Mouse (Mus musculus) bone marrow macrophage, adult 2 months (primary cell): ENCODE data around the gene Ralgds. TPM values are rescaled to one million over a fixed set of nuclear protein-coding genes. Genes with fewer than 3 reads are reported as not detected.

ENCODE experiments used
- H3K27ac ChIP-seq: 2 replicates; pipeline ENCODE4 v1.5.1; 2012; ENCODE audit warnings: low read depth, low read length; ENCODE audit not compliant: insufficient read depth
- H3K4me1 ChIP-seq: 2 replicates; pipeline ENCODE4 v1.6.1; 2012; ENCODE audit warnings: low read length; ENCODE audit not compliant: control insufficient read depth, insufficient read depth
- H3K4me3 ChIP-seq: 2 replicates; pipeline ENCODE4 v1.5.1; 2012; ENCODE audit warnings: mild to moderate bottlenecking, low read length, moderate library complexity; ENCODE audit not compliant: insufficient read depth
- CTCF ChIP-seq: IDR thresholded peaks from 2 replicates; pipeline ENCODE4 v1.5.1; 2012; ENCODE audit warnings: low read depth, mild to moderate bottlenecking, low read length, moderate library complexity
- POLR2A ChIP-seq: IDR thresholded peaks from 2 replicates; pipeline ENCODE4 v1.6.1; 2012; ENCODE audit warnings: mild to moderate bottlenecking, low read depth, low read length, borderline replicate concordance
- polyA plus RNA-seq: library from polyadenylated mRNA; stranded (reverse); fragments of >200 nt; gene quantifications from 2 replicates; pipeline ENCODE4 v1.2.4, GENCODE M21; 2012; ENCODE audit not compliant: missing spikeins, insufficient read depth, insufficient read length

The Ralgds gene
- polyA plus RNA-seq, 1 experiment, result 37.0 TPM

- Histone ChIP-seq H3K27ac (peak overlapping the region; percentile 28; the same call in 1 of the 2 replicates), H3K4me1 (peaks cover 55% of the 10 kb centered on the region), H3K4me3 (peak overlapping the region; percentile 61)
- TF ChIP-seq POLR2A (no peak), CTCF (no peak)
Measured at GRCm38 (mm10) chr2:28533901-28534435, 21.0 kb downstream of the Ralgds start.

GRCm38 (mm10) chr2:28534436-28535262 lies 21.7 kb downstream of the Ralgds start:
- Histone ChIP-seq H3K4me1 (peaks cover 62% of the 10 kb centered on the region), H3K27ac (0 out of 2 replicates have a peak overlapping the region, but pooled peaks have one; percentile 3), H3K4me3 (peak overlapping the region; percentile 61)
- no peak for TF ChIP-seq CTCF
- no peak for TF ChIP-seq POLR2A

- Histone ChIP-seq H3K4me3 (peak overlapping the region; percentile 61), H3K4me1 (peaks cover 61% of the 10 kb centered on the region), H3K27ac (0 out of 2 replicates have a peak overlapping the region, but pooled peaks have one; percentile 3)
- TF ChIP-seq POLR2A (no peak), CTCF (no peak)
Measured at GRCm38 (mm10) chr2:28535263-28535540, 22.3 kb downstream of the Ralgds start.

- H3K4me3 ChIP-seq, result no peak overlapping the region
- peaks cover 65% of the 10 kb centered on the region for H3K4me1 ChIP-seq
- no peak for TF ChIP-seq POLR2A
- no peak for TF ChIP-seq CTCF
- H3K27ac ChIP-seq, result no peak overlapping the region
Measured at GRCm38 (mm10) chr2:28535650-28536049, 22.7 kb downstream of the Ralgds start.

GRCm38 (mm10) chr2:28536166-28536565 lies 23.2 kb downstream of the Ralgds start:
- Histone ChIP-seq H3K27ac (peak overlapping the region; percentile 11; the same call in 1 of the 2 replicates), H3K4me1 (peaks cover 69% of the 10 kb centered on the region), H3K4me3 (no peak overlapping the region)
- TF ChIP-seq POLR2A, result no peak
- no peak for TF ChIP-seq CTCF

- Histone ChIP-seq H3K4me1 (peaks cover 73% of the 10 kb centered on the region), H3K27ac (peak overlapping the region; percentile 96; the same call in 1 of the 2 replicates), H3K4me3 (no peak overlapping the region)
- TF ChIP-seq POLR2A (no peak), CTCF (no peak)
Measured at GRCm38 (mm10) chr2:28536766-28537633, 24.1 kb downstream of the Ralgds start.

- TF ChIP-seq POLR2A (no peak), CTCF (no peak)
- Histone ChIP-seq H3K4me3 (no peak overlapping the region), H3K27ac (peak overlapping the region; percentile 96; the same call in 1 of the 2 replicates), H3K4me1 (peaks cover 70% of the 10 kb centered on the region)
Measured at GRCm38 (mm10) chr2:28537634-28537920, 24.7 kb downstream of the Ralgds start.

- Histone ChIP-seq H3K27ac (peak overlapping the region; percentile 96), H3K4me1 (peaks cover 65% of the 10 kb centered on the region), H3K4me3 (no peak overlapping the region)
- TF ChIP-seq CTCF, result no peak
- TF ChIP-seq POLR2A, result no peak
Measured at GRCm38 (mm10) chr2:28537995-28538816, 25.3 kb downstream of the Ralgds start.

GRCm38 (mm10) chr2:28538817-28539128 lies 25.8 kb downstream of the Ralgds start:
- TF ChIP-seq CTCF, result no peak
- TF ChIP-seq POLR2A, result no peak
- no peak overlapping the region for H3K4me3 ChIP-seq
- peak overlapping the region; percentile 96 for H3K27ac ChIP-seq
- peaks cover 65% of the 10 kb centered on the region for H3K4me1 ChIP-seq

- peaks cover 65% of the 10 kb centered on the region for H3K4me1 ChIP-seq
- no peak for TF ChIP-seq POLR2A
- TF ChIP-seq CTCF, result no peak
- peak overlapping the region; percentile 96 for H3K27ac ChIP-seq
Measured at GRCm38 (mm10) chr2:28539206-28539605, 26.3 kb downstream of the Ralgds start.

More at GRCm38 (mm10) chr2:28539206-28539605, 26.3 kb downstream of the Ralgds start:
- peak overlapping the region; percentile 6; the same call in 1 of the 2 replicates for H3K4me3 ChIP-seq
